Mouse (Mus musculus) hindbrain, embryonic 11.5 days (tissue): ENCODE measurements around the gene Dhx35. TPM values are rescaled to one million over a fixed set of nuclear protein-coding genes. Genes with fewer than 3 reads are reported as not detected.

Experiments
- ATAC-seq: fragments of 200-750 bp; cut with Nextera tagmentation; 2 replicates; pipeline ENCODE4 v1.8.0; 2017; ENCODE audit warnings: mild to moderate bottlenecking, moderate TSS enrichment, moderate library complexity; ENCODE audit not compliant: low FRiP score
- DNase-seq: peaks from one replicate; pipeline ENCODE4 v3.0.0-alpha.2; 2015; ENCODE audit warnings: low spot score
- H3K27ac ChIP-seq: fragments of 300-500 bp; sonication (generic); 2 replicates; pipeline ENCODE4 v1.5.1; 2014; ENCODE audit warnings: mild to moderate bottlenecking, low read depth, low read length
- H3K27me3 ChIP-seq: fragments of 300-500 bp; sonication (generic); 2 replicates; pipeline ENCODE4 v1.6.1; 2014; ENCODE audit warnings: mild to moderate bottlenecking, low read length, moderate library complexity, mixed read lengths; ENCODE audit not compliant: control insufficient read depth, insufficient read depth
- H3K36me3 ChIP-seq: fragments of 300-500 bp; sonication (generic); 2 replicates; pipeline ENCODE4 v1.6.1; 2014; ENCODE audit warnings: mild to moderate bottlenecking, low read length, moderate library complexity, mixed read lengths; ENCODE audit not compliant: control insufficient read depth, insufficient read depth
- H3K4me1 ChIP-seq: fragments of 300-500 bp; sonication (generic); replicated peaks from 2 replicates; pipeline ENCODE4 v1.6.1; 2014; ENCODE audit warnings: low read length, mixed read lengths; ENCODE audit not compliant: control insufficient read depth, insufficient read depth
- H3K4me2 ChIP-seq: fragments of 300-500 bp; sonication (generic); replicated peaks from 2 replicates; pipeline ENCODE4 v1.6.1; 2014; ENCODE audit warnings: mild to moderate bottlenecking, low read depth, low read length
- H3K4me3 ChIP-seq: fragments of 300-500 bp; sonication (generic); 2 replicates; pipeline ENCODE4 v1.5.1; 2014; ENCODE audit warnings: low read depth, low read length
- H3K9ac ChIP-seq: fragments of 300-500 bp; sonication (generic); 2 replicates; pipeline ENCODE4 v1.6.1; 2014; ENCODE audit warnings: low read depth, low read length
- H3K9me3 ChIP-seq: fragments of 300-500 bp; sonication (generic); 2 replicates; pipeline ENCODE4 v1.6.1; 2016; ENCODE audit warnings: low read length; ENCODE audit not compliant: control insufficient read depth
- WGBS: fragments of 180-500 bp; shearing (Covaris S2); extraction: QIAGEN DNeasy Blood & Tissue Kit; methylation state at CpG from one replicate; pipeline ENCODE4 v1.1.7; 2014; 5-methylcytosine and 5-hydroxymethylcytosine counted together
- polyA plus RNA-seq: library from polyadenylated mRNA; unstranded; fragments of >200 nt; fragmentation: Nextera tagmentation; extraction: Ambion mirVana; gene quantifications from 2 replicates; pipeline ENCODE4 v1.2.1, GENCODE M21; 2014

Dhx35 gene
- polyA plus RNA-seq, 1 experiment from 2014 or later, result 15.4 TPM

- no peak for ATAC-seq
These were observed 25.8 kb upstream of the Dhx35 start for GRCm38 (mm10) chr2:158768771-158769170.

GRCm38 (mm10) chr2:158770126-158770757, 24.4 kb upstream of the Dhx35 start:
- H3K4me2 ChIP-seq, result peak overlapping the region; percentile 80

More at GRCm38 (mm10) chr2:158768771-158769170, 25.8 kb upstream of the Dhx35 start:
- Histone ChIP-seq H3K9ac (peak overlapping the region; percentile 70), H3K27me3 (no peaks in the 10 kb centered on the region), H3K27ac (no peak overlapping the region), H3K4me3 (peak overlapping the region; percentile 80), H3K4me2 (peak overlapping the region; percentile 80), H3K36me3 (no peaks in the 10 kb centered on the region), H3K9me3 (no peaks in the 10 kb centered on the region), H3K4me1 (peaks cover 3% of the 10 kb centered on the region; the same call in 1 of the 2 replicates)
- WGBS, result 14% methylated on average over 5 of the region's 5 CpGs
- peak; percentile 15 for DNase-seq

GRCm38 (mm10) chr2:158771066-158771763, 23.4 kb upstream of the Dhx35 start:
- Histone ChIP-seq H3K4me3 (no peak overlapping the region), H3K36me3 (no peaks in the 10 kb centered on the region), H3K9me3 (no peaks in the 10 kb centered on the region), H3K27ac (no peak overlapping the region), H3K4me2 (no peak overlapping the region), H3K27me3 (no peaks in the 10 kb centered on the region), H3K9ac (no peak overlapping the region), H3K4me1 (peaks cover 3% of the 10 kb centered on the region; the same call in 1 of the 2 replicates)
- DNase-seq, result no peak
- ATAC-seq, result no peak
- WGBS, result 61% methylated on average over 11 of the region's 11 CpGs

More at GRCm38 (mm10) chr2:158770126-158770757, 24.4 kb upstream of the Dhx35 start:
- Histone ChIP-seq H3K4me3 (peak overlapping the region; percentile 80), H3K27ac (no peak overlapping the region), H3K27me3 (no peaks in the 10 kb centered on the region), H3K9ac (0 out of 2 replicates have a peak overlapping the region, but pooled peaks have one; percentile 17), H3K36me3 (no peaks in the 10 kb centered on the region), H3K4me1 (peaks cover 3% of the 10 kb centered on the region; the same call in 1 of the 2 replicates), H3K9me3 (no peaks in the 10 kb centered on the region)
- ATAC-seq (no peak), DNase-seq (peak; percentile 11)
- 56% methylated on average over 13 of the region's 13 CpGs for WGBS

- WGBS, result 87% methylated on average over 13 of the region's 13 CpGs
These were observed 21.8 kb upstream of the Dhx35 start for GRCm38 (mm10) chr2:158772808-158773207.

GRCm38 (mm10) chr2:158774886-158775285, 19.7 kb upstream of the Dhx35 start:
- Histone ChIP-seq H3K27me3 (no peaks in the 10 kb centered on the region), H3K4me2 (no peak overlapping the region), H3K9ac (no peak overlapping the region), H3K4me3 (no peak overlapping the region), H3K36me3 (no peaks in the 10 kb centered on the region), H3K9me3 (no peaks in the 10 kb centered on the region), H3K4me1 (peaks cover 3% of the 10 kb centered on the region; the same call in 1 of the 2 replicates), H3K27ac (no peak overlapping the region)
- DNase-seq, result no peak
- no peak for ATAC-seq
- 84% methylated on average over 8 of the region's 8 CpGs for WGBS

More at GRCm38 (mm10) chr2:158772808-158773207, 21.8 kb upstream of the Dhx35 start:
- no peak for DNase-seq
- no peak overlapping the region for H3K4me2 ChIP-seq
- H3K9ac ChIP-seq, result no peak overlapping the region
- H3K4me1 ChIP-seq, result peaks cover 3% of the 10 kb centered on the region; the same call in 1 of the 2 replicates
- no peak overlapping the region for H3K27ac ChIP-seq
- no peak overlapping the region for H3K4me3 ChIP-seq
- ATAC-seq, result no peak
- H3K9me3 ChIP-seq, result no peaks in the 10 kb centered on the region
- no peaks in the 10 kb centered on the region for H3K36me3 ChIP-seq
- no peaks in the 10 kb centered on the region for H3K27me3 ChIP-seq

- Histone ChIP-seq H3K27ac (no peak overlapping the region), H3K27me3 (no peaks in the 10 kb centered on the region), H3K4me1 (no peaks in the 10 kb centered on the region; the same call in 1 of the 2 replicates), H3K9me3 (no peaks in the 10 kb centered on the region), H3K4me3 (no peak overlapping the region), H3K4me2 (no peak overlapping the region), H3K9ac (no peak overlapping the region), H3K36me3 (peaks cover 4% of the 10 kb centered on the region; the same call in 1 of the 2 replicates)
- ATAC-seq (no peak), DNase-seq (no peak)
- 88% methylated on average over 4 of the region's 4 CpGs for WGBS
These were observed 17.9 kb upstream of the Dhx35 start for GRCm38 (mm10) chr2:158776716-158777115.

GRCm38 (mm10) chr2:158777490-158777889, 17.1 kb upstream of the Dhx35 start:
- Histone ChIP-seq H3K4me2 (no peak overlapping the region), H3K27me3 (no peaks in the 10 kb centered on the region), H3K9ac (no peak overlapping the region), H3K9me3 (no peaks in the 10 kb centered on the region), H3K4me3 (no peak overlapping the region), H3K4me1 (no peaks in the 10 kb centered on the region; the same call in 1 of the 2 replicates), H3K36me3 (peaks cover 4% of the 10 kb centered on the region; the same call in 1 of the 2 replicates), H3K27ac (no peak overlapping the region)
- 76% methylated on average over 6 of the region's 6 CpGs for WGBS
- DNase-seq, result no peak
- no peak for ATAC-seq

- 90% methylated on average over 7 of the region's 7 CpGs for WGBS
- Histone ChIP-seq H3K4me2 (no peak overlapping the region), H3K4me1 (no peaks in the 10 kb centered on the region; the same call in 1 of the 2 replicates), H3K27me3 (no peaks in the 10 kb centered on the region), H3K36me3 (peaks cover 4% of the 10 kb centered on the region; the same call in 1 of the 2 replicates), H3K4me3 (no peak overlapping the region), H3K9me3 (no peaks in the 10 kb centered on the region), H3K27ac (no peak overlapping the region), H3K9ac (no peak overlapping the region)
- DNase-seq (no peak), ATAC-seq (no peak)
These were observed 16.3 kb upstream of the Dhx35 start for GRCm38 (mm10) chr2:158778349-158778748.
